23 mouse cellular contexts compared by ENCODE assay signal in the genomic region with DNA sequence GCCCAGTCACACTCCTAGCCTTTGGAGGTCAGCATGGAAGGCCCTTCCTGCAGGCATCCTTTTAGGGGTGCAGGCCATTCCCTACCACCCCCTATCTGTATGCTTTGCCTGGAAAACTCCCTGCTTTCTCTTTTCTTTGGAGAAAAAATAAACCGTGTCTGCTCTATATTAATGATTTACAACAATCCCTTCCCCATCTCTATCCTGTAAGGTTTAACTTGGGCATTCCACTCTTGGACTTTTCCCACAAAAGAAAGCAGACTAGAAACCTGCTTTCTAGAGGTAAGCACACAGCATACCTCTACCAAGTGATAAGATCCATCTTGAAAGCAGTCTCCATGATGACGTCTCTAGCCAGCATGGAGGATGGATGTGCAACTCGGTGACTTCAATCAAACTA.
DNase-seq lines count a peak whose midpoint lies in the region; ATAC-seq and TF ChIP-seq lines count a peak whose summit lies in the region.
"Had no signal": no experiment of that assay in that cellular context is flagged by ENCODE, and none has a peak within 500 bp of the region (broad histone marks: within the 10 kb centered on the region; RNA-seq: fewer than 3 reads in every experiment).

No protein-coding gene starts in this region.

- peaks cover 1% of the 10 kb centered on the region; the same call in 1 of the 2 replicates for H3K9me3 ChIP-seq in kidney, embryonic 14.5 days (ENCODE audit: control insufficient read depth, low read length)
- no peaks in the 10 kb centered on the region for H3K9me3 ChIP-seq in kidney, embryonic 16.5 days (ENCODE audit: low read length)
- no peaks in the 10 kb centered on the region for H3K9me3 ChIP-seq in liver, embryonic 13.5 days (replicated peaks)
- no peaks in the 10 kb centered on the region for H3K9me3 ChIP-seq in liver, embryonic 11.5 days (ENCODE audit: control insufficient read depth, low read length)
- H3K9me3 ChIP-seq: embryonic facial prominence, embryonic 12.5 days; G1E had no signal

- no peak overlapping the region for H3K4me3 ChIP-seq in kidney, adult 2 months (ENCODE audit: insufficient read depth, low read depth, low read length)
- no peak overlapping the region for H3K4me3 ChIP-seq in kidney, embryonic 14.5 days (ENCODE audit: low read length)
- H3K4me3 ChIP-seq in kidney, embryonic 16.5 days (ENCODE audit: low read length): no peak overlapping the region
- no peak overlapping the region for H3K4me3 ChIP-seq in liver, embryonic 13.5 days (replicated peaks)
- no peak overlapping the region for H3K4me3 ChIP-seq in liver, embryonic 11.5 days (ENCODE audit: low read depth, low read length)
- H3K4me3 ChIP-seq: embryonic facial prominence, embryonic 10.5 days; embryonic facial prominence, embryonic 12.5 days; forebrain, embryonic 13.5 days had no signal

- DNase-seq in kidney, adult 2 months: peak; percentile 64
- DNase-seq in kidney, postnatal 14 days: no peak
- no peak for DNase-seq in kidney, postnatal 36 days
- no peak for DNase-seq in kidney, adult 18-20 months
- DNase-seq in liver, embryonic 13.5 days: no peak
- no peak for DNase-seq in liver, embryonic 11.5 days (ENCODE audit: low spot score)
- DNase-seq: adrenal gland, adult 8-10 months; adrenal gland, postnatal 14 days; adrenal gland, postnatal 36 days; B cell, adult 2 months; cerebellum, adult 11-12 months; cerebellum, adult 2 months; cerebellum, adult 9-10 months; cerebellum, postnatal 10 days had no signal

- no peaks in the 10 kb centered on the region for H3K36me3 ChIP-seq in kidney, adult 2 months (ENCODE audit: control insufficient read depth, insufficient read depth, low read length)
- no peaks in the 10 kb centered on the region for H3K36me3 ChIP-seq in kidney, embryonic 14.5 days (ENCODE audit: control insufficient read depth, insufficient read depth, low read length)
- H3K36me3 ChIP-seq in kidney, embryonic 16.5 days (ENCODE audit: insufficient read depth, low read length): no peaks in the 10 kb centered on the region
- H3K36me3 ChIP-seq in liver, embryonic 13.5 days: no peaks in the 10 kb centered on the region
- no peaks in the 10 kb centered on the region for H3K36me3 ChIP-seq in liver, embryonic 11.5 days (ENCODE audit: control insufficient read depth, insufficient read depth, low read length)
- H3K36me3 ChIP-seq: embryonic facial prominence, embryonic 10.5 days; embryonic facial prominence, embryonic 12.5 days had no signal

- no peak for TF ChIP-seq POLR2A in kidney, adult 2 months (IDR thresholded peaks at IDR 0.05; ENCODE audit: low read depth, low read length)

- no peak overlapping the region for H3K4me2 ChIP-seq in kidney, embryonic 14.5 days (replicated peaks; ENCODE audit: low read depth, low read length)
- H3K4me2 ChIP-seq in kidney, embryonic 16.5 days (replicated peaks; ENCODE audit: low read depth, low read length): no peak overlapping the region
- no peak overlapping the region for H3K4me2 ChIP-seq in liver, embryonic 13.5 days
- no peak overlapping the region for H3K4me2 ChIP-seq in liver, embryonic 11.5 days
- H3K4me2 ChIP-seq: embryonic facial prominence, embryonic 12.5 days; forebrain, embryonic 13.5 days had no signal

- 51% methylated on average over 3 of the region's 3 CpGs for WGBS in kidney, adult 2 months
- 58% methylated on average over 3 of the region's 3 CpGs for WGBS in kidney, embryonic 14.5 days
- 53% methylated on average over 3 of the region's 3 CpGs for WGBS in kidney, embryonic 16.5 days
- WGBS in liver, embryonic 13.5 days (ENCODE audit: insufficient replicate concordance): 62% methylated on average over 3 of the region's 3 CpGs
- 74% methylated on average over 3 of the region's 3 CpGs for WGBS in liver, embryonic 11.5 days

- peaks cover 26% of the 10 kb centered on the region for H3K4me1 ChIP-seq in kidney, adult 2 months (ENCODE audit: control insufficient read depth, insufficient read depth, low read length)
- H3K4me1 ChIP-seq in kidney, embryonic 14.5 days (ENCODE audit: control insufficient read depth, insufficient read depth, low read length): peaks cover 27% of the 10 kb centered on the region
- peaks cover 28% of the 10 kb centered on the region for H3K4me1 ChIP-seq in kidney, embryonic 16.5 days (ENCODE audit: insufficient read depth, low read length)
- peaks cover 21% of the 10 kb centered on the region for H3K4me1 ChIP-seq in liver, embryonic 13.5 days (replicated peaks)
- peaks cover 12% of the 10 kb centered on the region for H3K4me1 ChIP-seq in liver, embryonic 11.5 days (replicated peaks; ENCODE audit: control insufficient read depth, insufficient read depth, low read length)

- H3K9ac ChIP-seq in kidney, embryonic 14.5 days (ENCODE audit: low read depth, low read length): no peak overlapping the region
- H3K9ac ChIP-seq in kidney, embryonic 16.5 days (replicated peaks; ENCODE audit: low read length): no peak overlapping the region
- no peak overlapping the region for H3K9ac ChIP-seq in liver, embryonic 13.5 days
- H3K9ac ChIP-seq in liver, embryonic 11.5 days (ENCODE audit: low read depth, low read length): no peak overlapping the region
- H3K9ac ChIP-seq: embryonic facial prominence, embryonic 12.5 days; forebrain, embryonic 13.5 days had no signal

- no peaks in the 10 kb centered on the region for H3K27me3 ChIP-seq in kidney, adult 2 months (replicated peaks; ENCODE audit: control insufficient read depth, insufficient read depth, low read length)
- H3K27me3 ChIP-seq in kidney, embryonic 14.5 days (ENCODE audit: control insufficient read depth, insufficient read depth, low read length): no peaks in the 10 kb centered on the region
- no peaks in the 10 kb centered on the region for H3K27me3 ChIP-seq in kidney, embryonic 16.5 days (ENCODE audit: insufficient read depth, low read length)
- 0 out of 2 replicates have a peak, but pooled peaks cover 6% of the 10 kb centered on the region for H3K27me3 ChIP-seq in liver, embryonic 13.5 days
- no peaks in the 10 kb centered on the region for H3K27me3 ChIP-seq in liver, embryonic 11.5 days (replicated peaks; ENCODE audit: control insufficient read depth, insufficient read depth, low read length)
- H3K27me3 ChIP-seq: CH12.LX, Patski had no signal

- H3K27ac ChIP-seq in kidney, adult 2 months (ENCODE audit: insufficient read depth, low read depth, low read length): peak overlapping the region; percentile 47; the same call in 1 of the 2 replicates
- H3K27ac ChIP-seq in kidney, embryonic 14.5 days (ENCODE audit: low read depth, low read length): peak overlapping the region; percentile 30; the same call in 1 of the 2 replicates
- H3K27ac ChIP-seq in kidney, embryonic 16.5 days (ENCODE audit: low read length): peak overlapping the region; percentile 83
- 0 out of 2 replicates have a peak overlapping the region, but pooled peaks have one; percentile 32 for H3K27ac ChIP-seq in liver, embryonic 13.5 days
- H3K27ac ChIP-seq in liver, embryonic 11.5 days (ENCODE audit: low read depth, low read length): no peak overlapping the region
- H3K27ac ChIP-seq: embryonic facial prominence, embryonic 10.5 days; embryonic facial prominence, embryonic 12.5 days; forebrain, embryonic 13.5 days had no signal

- ATAC-seq in kidney, embryonic 14.5 days (ENCODE audit: low FRiP score, low TSS enrichment): no peak
- ATAC-seq in kidney, embryonic 16.5 days (ENCODE audit: low FRiP score, low TSS enrichment): no peak
- no peak for ATAC-seq in liver, embryonic 13.5 days (ENCODE audit: low read depth)
- ATAC-seq in liver, embryonic 11.5 days (replicated peaks; ENCODE audit: low FRiP score): no peak
- ATAC-seq: activated CD4-positive, CD25-positive, alpha-beta regulatory T cell, adult 4 months; forebrain, embryonic 13.5 days; Patski had no signal

- TF ChIP-seq CTCF in kidney, adult 2 months (conservative IDR thresholded peaks at IDR 0.05; ENCODE audit: insufficient read depth, insufficient read length, low read depth, low read length): no peak
